Mouse (Mus musculus) megakaryocyte progenitor cell, adult 5-6 weeks (primary cell): ENCODE measurements around the gene E2f2. TPM values are rescaled to one million over a fixed set of nuclear protein-coding genes. Genes with fewer than 3 reads are reported as not detected.
A peak's percentile ranks its signal among the peaks of the same experiment; 100 is the strongest.

Experiments
- ATAC-seq: replicated peaks from 2 replicates; pipeline ENCODE4 v1.8.0; 2016; ENCODE audit warnings: mild to moderate bottlenecking, moderate TSS enrichment, inconsistent platforms; ENCODE audit not compliant: poor library complexity
- total RNA-seq, 2 experiments: library from RNA; stranded (forward) in 1 of 2; stranded (reverse) in 1 of 2; fragments of 157-497, 149-512 nt in 1 of 2; fragments of 200-1000 nt in 1 of 2; gene quantifications; 2 replicates each; pipeline versions ENCODE4 v1.2.3 to v1.2.4; 2015 to 2017

Gene E2f2
- total RNA-seq, 2 experiments from 2014 or later = 5.6 to 5.9 TPM

- peak; percentile 41 for ATAC-seq
These were observed 27.9 kb upstream of the E2f2 start for GRCm38 (mm10) chr4:136144126-136144926.

GRCm38 (mm10) chr4:136144927-136145292 lies 27.3 kb upstream of the E2f2 start:
- no peak for ATAC-seq

- no peak for ATAC-seq
These were observed 26.8 kb upstream of the E2f2 start for GRCm38 (mm10) chr4:136145362-136145885.

GRCm38 (mm10) chr4:136145991-136146711 lies 26.0 kb upstream of the E2f2 start:
- ATAC-seq = no peak

- no peak for ATAC-seq
These were observed 25.5 kb upstream of the E2f2 start for GRCm38 (mm10) chr4:136146712-136147154.

GRCm38 (mm10) chr4:136147436-136148135 lies 24.6 kb upstream of the E2f2 start:
- peak; percentile 55 for ATAC-seq

- ATAC-seq = no peak
These were observed 23.7 kb upstream of the E2f2 start for GRCm38 (mm10) chr4:136148342-136149044.

- ATAC-seq = no peak
These were observed 23.2 kb upstream of the E2f2 start for GRCm38 (mm10) chr4:136149045-136149379.

- peak; percentile 45 for ATAC-seq
These were observed 22.5 kb upstream of the E2f2 start for GRCm38 (mm10) chr4:136149734-136150133.

GRCm38 (mm10) chr4:136150596-136150995 lies 21.6 kb upstream of the E2f2 start:
- ATAC-seq = no peak

GRCm38 (mm10) chr4:136152821-136153220 lies 19.4 kb upstream of the E2f2 start:
- no peak for ATAC-seq

GRCm38 (mm10) chr4:136154462-136154861 lies 17.7 kb upstream of the E2f2 start:
- ATAC-seq = no peak

GRCm38 (mm10) chr4:136158498-136158897 lies 13.7 kb upstream of the E2f2 start:
- ATAC-seq = no peak

GRCm38 (mm10) chr4:136159802-136160397 lies 12.3 kb upstream of the E2f2 start:
- ATAC-seq = peak; percentile 94

GRCm38 (mm10) chr4:136163448-136163847 lies 8.7 kb upstream of the E2f2 start:
- ATAC-seq = peak; percentile 85

GRCm38 (mm10) chr4:136164981-136165380 lies 7.2 kb upstream of the E2f2 start:
- no peak for ATAC-seq

GRCm38 (mm10) chr4:136167701-136168100 lies 4.5 kb upstream of the E2f2 start:
- no peak for ATAC-seq

GRCm38 (mm10) chr4:136170401-136170800 lies 1.8 kb upstream of the E2f2 start:
- ATAC-seq = no peak

- no peak for ATAC-seq
These were observed 739 bp upstream of the E2f2 start for GRCm38 (mm10) chr4:136171455-136171854.

GRCm38 (mm10) chr4:136172542-136173209 lies 482 bp downstream of the E2f2 start:
- peak; percentile 25 for ATAC-seq
